Mouse (Mus musculus): Measurements from ENCODE around the gene Mink1. TPM values are rescaled to one million over a fixed set of nuclear protein-coding genes. Genes with fewer than 3 reads are reported as not detected.
"Not testable (repeated sequence)": the region's sequence is repeated elsewhere in the genome, so short reads cannot be mapped to it uniquely, and the experiment has no call there.

The Mink1 gene
- polyA plus RNA-seq (2015; fragmentation: Nextera tagmentation; extraction: Ambion mirVana) = 10.7 and 14.2 TPM in 2 replicates

DNA sequence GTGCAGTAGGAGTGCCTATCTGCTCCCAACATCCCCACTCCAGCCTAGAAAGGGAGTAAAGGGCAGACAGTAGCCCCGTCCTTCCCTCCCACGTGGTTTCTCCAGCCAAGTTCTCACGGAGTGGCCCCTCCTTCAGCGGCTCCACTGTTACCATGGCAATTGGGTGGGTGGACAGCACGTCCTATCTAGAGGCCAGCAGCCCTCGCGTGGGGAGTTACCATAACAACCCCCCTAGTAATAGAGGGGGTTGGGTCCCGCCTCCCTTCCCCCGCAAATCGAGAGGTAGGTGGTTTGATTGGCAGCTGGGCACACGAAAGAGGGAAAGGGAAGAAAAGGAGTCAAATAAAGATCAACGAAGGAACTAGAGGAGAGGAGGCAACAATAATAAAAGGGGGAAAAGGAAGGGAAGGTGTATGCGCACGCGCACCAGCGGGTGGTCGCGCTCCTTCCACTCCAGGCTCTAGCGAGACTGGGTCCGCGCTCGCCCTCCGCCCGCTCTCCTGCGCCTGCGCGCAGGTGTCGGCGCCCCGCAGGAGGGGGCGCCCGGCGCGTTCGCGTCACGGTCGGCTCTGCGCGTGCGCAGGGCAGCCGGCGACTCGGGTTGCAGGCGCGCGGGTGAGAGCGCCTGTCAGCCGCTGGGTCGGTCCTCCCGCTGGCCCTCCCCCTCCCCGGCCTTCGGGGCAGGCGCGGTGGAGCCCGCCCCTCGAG is at the start of gene Mink1:
Mink1 (plus strand) TSS at position 595 of the 708 bp plus-strand sequence.
- H3K27me3 ChIP-seq = no peaks in the 10 kb centered on the region
- peaks cover 50% of the 10 kb centered on the region for H3K4me1 ChIP-seq (replicated peaks)
- H3K4me2 ChIP-seq (replicated peaks) = peak within 1 kb of the TSS; percentile 95
- H3K4me3 ChIP-seq (replicated peaks) = peak within 1 kb of the TSS; percentile 92
- peak; percentile 94 for ATAC-seq
- H3K9me3 ChIP-seq = no peaks in the 10 kb centered on the region
- peak within 1 kb of the TSS; percentile 94 for H3K9ac ChIP-seq (replicated peaks)
- H3K36me3 ChIP-seq = no peaks in the 10 kb centered on the region
- peak within 1 kb of the TSS; percentile 86 for H3K27ac ChIP-seq
- WGBS = 0% methylated on average over 23 of the region's 57 CpGs

DNA sequence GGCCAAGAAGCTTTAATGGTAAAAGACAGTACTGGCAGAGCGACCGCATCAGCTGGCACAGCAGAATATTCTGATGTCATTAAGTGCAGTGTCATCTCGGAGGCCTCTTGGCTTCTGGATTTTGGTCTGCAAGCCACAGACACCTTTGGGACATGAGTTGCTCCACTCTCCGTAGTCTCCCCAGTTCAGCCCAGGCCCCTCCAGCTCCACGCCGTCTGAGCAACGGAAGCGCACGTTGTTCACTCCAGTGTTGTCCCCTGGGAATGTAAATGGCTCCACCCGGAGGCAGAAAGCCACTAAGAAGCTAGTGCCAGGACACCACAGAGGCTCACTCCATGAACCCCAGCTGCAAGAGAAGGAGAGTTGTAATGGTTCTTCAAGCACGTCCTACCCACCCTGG is 49.2 kb upstream of the Mink1 start:
- Histone ChIP-seq H3K9ac (replicated peaks) (no peak overlapping the region), H3K4me1 (replicated peaks) (peaks cover 4% of the 10 kb centered on the region), H3K36me3 (no peaks in the 10 kb centered on the region), H3K27ac (no peak overlapping the region), H3K4me2 (replicated peaks) (no peak overlapping the region), H3K4me3 (replicated peaks) (no peak overlapping the region), H3K9me3 (no peaks in the 10 kb centered on the region), H3K27me3 (no peaks in the 10 kb centered on the region; the same call in 1 of the 2 replicates)
- ATAC-seq = no peak
- WGBS = 55% methylated on average over 11 of the region's 11 CpGs

DNA sequence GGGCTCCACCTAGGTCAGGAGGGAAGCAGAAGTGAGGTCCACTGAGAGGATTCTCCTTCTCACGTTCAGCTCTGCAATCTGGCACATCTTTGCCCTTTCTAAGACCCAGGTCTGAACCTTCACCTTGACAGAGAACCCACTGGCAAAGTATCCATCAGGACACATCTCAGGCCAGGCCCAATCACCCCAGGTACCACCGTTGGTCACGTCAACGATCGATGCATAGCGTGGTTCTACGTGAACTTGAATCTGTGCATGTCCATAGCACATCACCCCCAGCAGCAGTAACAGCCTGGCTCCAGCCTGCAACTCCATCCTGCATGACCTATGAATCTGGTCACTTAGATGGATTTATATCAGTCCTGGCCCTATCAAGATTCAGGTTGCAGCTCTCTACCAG is 48.4 kb upstream of the Mink1 start, which contains the start of gene Vmo1:
Vmo1 (minus strand) TSS at position 329 of the 400 bp plus-strand sequence.
- Histone ChIP-seq H3K4me1 (replicated peaks) (peaks cover 4% of the 10 kb centered on the region), H3K9ac (replicated peaks) (no peak within 1 kb of the TSS; the same call in 1 of the 2 replicates), H3K4me3 (replicated peaks) (no peak within 1 kb of the TSS), H3K36me3 (no peaks in the 10 kb centered on the region), H3K27me3 (no peaks in the 10 kb centered on the region; the same call in 1 of the 2 replicates), H3K9me3 (no peaks in the 10 kb centered on the region), H3K4me2 (replicated peaks) (no peak within 1 kb of the TSS), H3K27ac (no peak within 1 kb of the TSS)
- ATAC-seq = no peak
- 88% methylated on average over 7 of the region's 7 CpGs for WGBS

DNA sequence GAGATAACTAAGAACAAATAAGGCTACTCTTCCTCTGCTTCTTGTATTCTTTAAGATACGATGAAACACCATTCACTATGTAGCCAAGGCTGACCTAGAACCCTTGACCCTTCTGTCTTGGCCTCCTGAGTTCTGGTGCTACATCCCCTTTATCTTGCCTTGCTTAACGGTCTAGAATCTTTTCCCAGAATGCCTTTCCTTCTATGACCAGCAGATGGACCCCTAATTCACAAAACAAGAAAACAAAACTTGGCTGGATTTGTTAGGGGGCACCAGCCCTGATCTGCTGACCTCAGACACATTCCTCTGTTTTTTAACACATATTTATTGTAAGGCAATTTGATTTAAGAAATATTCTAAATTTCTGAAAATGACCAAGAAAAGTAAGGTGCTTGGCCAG is 46.3 kb upstream of the Mink1 start:
- H3K4me3 ChIP-seq (replicated peaks) = no peak overlapping the region
- H3K4me2 ChIP-seq (replicated peaks) = no peak overlapping the region
- no peak overlapping the region for H3K27ac ChIP-seq
- H3K9ac ChIP-seq (replicated peaks) = no peak overlapping the region
- no peaks in the 10 kb centered on the region for H3K36me3 ChIP-seq
- H3K27me3 ChIP-seq = peaks cover 6% of the 10 kb centered on the region; the same call in 1 of the 2 replicates
- peaks cover 7% of the 10 kb centered on the region for H3K4me1 ChIP-seq (replicated peaks)
- WGBS = 21% methylated on average over 2 of the region's 2 CpGs
- no peak for ATAC-seq
- H3K9me3 ChIP-seq = no peaks in the 10 kb centered on the region

DNA sequence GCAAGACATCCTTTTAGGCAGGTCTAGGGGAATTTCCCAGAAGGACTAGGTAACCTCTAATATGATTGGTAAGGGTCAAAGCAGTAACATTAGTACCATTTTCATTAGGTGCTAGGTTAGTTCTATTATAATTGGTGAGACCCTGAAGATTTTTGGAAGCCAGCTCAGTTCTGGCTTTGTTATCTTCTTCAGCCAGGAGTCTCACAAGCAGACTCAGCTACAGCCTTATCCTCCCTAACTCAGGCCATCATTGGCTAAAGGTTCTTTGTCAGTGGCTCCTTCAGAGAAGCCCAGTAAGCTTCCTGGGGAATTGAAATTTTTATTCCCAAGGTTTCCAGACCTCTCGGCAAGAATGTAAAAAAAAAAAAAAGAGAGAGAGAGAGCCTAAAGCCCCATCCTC is 44.2 kb upstream of the Mink1 start:
- no peak overlapping the region for H3K9ac ChIP-seq (replicated peaks)
- ATAC-seq = no peak
- peaks cover 7% of the 10 kb centered on the region for H3K4me1 ChIP-seq (replicated peaks)
- no peak overlapping the region for H3K27ac ChIP-seq
- H3K9me3 ChIP-seq = no peaks in the 10 kb centered on the region
- no peak overlapping the region for H3K4me2 ChIP-seq (replicated peaks)
- WGBS = 62% methylated on average over 1 of the region's 1 CpGs
- peaks cover 6% of the 10 kb centered on the region; the same call in 1 of the 2 replicates for H3K27me3 ChIP-seq
- H3K36me3 ChIP-seq = no peaks in the 10 kb centered on the region
- no peak overlapping the region for H3K4me3 ChIP-seq (replicated peaks)

DNA sequence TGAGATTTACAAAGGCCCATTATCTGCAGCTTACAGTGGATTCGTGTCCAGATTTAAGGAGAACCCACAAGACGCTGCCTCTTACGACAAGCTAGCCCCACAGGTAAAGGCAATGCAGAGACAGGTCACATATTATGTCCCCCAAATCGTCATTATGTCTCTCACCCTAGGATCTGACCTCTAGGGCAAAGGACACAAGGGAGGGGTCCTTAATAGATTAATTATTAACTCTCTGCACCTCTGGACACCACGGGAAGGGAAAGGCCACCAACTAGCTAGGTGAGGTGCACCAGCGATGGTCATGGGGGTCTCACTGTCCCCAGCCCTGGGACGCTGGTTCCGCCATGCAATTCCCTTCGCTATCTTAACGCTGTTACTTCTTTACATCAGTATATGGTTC is 43.8 kb upstream of the Mink1 start, which contains the start of gene Gltpd2:
Gltpd2 (plus strand) TSS at position 274 of the 400 bp plus-strand sequence.
- H3K9me3 ChIP-seq = no peaks in the 10 kb centered on the region
- 84% methylated on average over 10 of the region's 10 CpGs for WGBS
- peak within 1 kb of the TSS; percentile 31; the same call in 1 of the 2 replicates for H3K27ac ChIP-seq
- H3K4me1 ChIP-seq (replicated peaks) = peaks cover 7% of the 10 kb centered on the region
- H3K9ac ChIP-seq (replicated peaks) = peak within 1 kb of the TSS; percentile 66
- H3K27me3 ChIP-seq = peaks cover 6% of the 10 kb centered on the region; the same call in 1 of the 2 replicates
- H3K4me3 ChIP-seq (replicated peaks) = peak within 1 kb of the TSS; percentile 25
- no peak for ATAC-seq
- no peaks in the 10 kb centered on the region for H3K36me3 ChIP-seq
- H3K4me2 ChIP-seq (replicated peaks) = peak within 1 kb of the TSS; percentile 50

DNA sequence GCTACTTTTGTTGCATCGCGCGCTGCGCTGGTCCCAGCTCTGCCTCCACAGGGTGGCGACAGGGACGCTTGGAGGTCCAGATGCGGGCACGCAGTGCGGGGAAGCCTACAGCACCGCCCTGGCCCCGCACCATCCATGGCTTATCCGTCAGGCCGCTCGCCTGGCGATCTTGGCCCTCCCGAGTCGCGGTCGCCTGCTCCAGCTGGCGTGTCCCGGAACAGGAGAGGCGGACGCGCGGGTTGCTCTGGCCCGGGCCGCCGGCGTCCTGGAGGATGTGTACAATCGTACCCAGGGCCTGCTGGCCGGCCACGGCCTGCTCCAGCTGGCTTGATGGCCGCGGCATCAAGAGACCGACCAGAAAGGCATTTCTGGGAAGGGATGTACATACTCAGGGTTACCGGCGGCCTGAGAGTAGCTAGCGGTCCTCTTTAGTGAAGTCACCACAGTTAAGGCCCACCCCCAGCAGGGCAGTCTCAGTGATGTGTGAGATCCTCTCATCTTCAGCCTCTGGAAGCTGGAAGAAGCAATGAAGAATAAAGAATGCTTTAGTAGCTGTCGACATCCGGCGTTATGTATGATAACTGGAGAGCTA is 42.4 kb upstream of the Mink1 start:
- peak overlapping the region; percentile 31; the same call in 1 of the 2 replicates for H3K27ac ChIP-seq
- H3K9ac ChIP-seq (replicated peaks) = peak overlapping the region; percentile 66
- H3K4me3 ChIP-seq (replicated peaks) = peak overlapping the region; percentile 25
- peaks cover 10% of the 10 kb centered on the region for H3K4me1 ChIP-seq (replicated peaks)
- peak; percentile 55; the same call in 1 of the 2 replicates for ATAC-seq
- peak overlapping the region; percentile 50 for H3K4me2 ChIP-seq (replicated peaks)
- WGBS = 13% methylated on average over 41 of the region's 41 CpGs
- peaks cover 6% of the 10 kb centered on the region; the same call in 1 of the 2 replicates for H3K27me3 ChIP-seq
- H3K9me3 ChIP-seq = no peaks in the 10 kb centered on the region
- no peaks in the 10 kb centered on the region for H3K36me3 ChIP-seq

DNA sequence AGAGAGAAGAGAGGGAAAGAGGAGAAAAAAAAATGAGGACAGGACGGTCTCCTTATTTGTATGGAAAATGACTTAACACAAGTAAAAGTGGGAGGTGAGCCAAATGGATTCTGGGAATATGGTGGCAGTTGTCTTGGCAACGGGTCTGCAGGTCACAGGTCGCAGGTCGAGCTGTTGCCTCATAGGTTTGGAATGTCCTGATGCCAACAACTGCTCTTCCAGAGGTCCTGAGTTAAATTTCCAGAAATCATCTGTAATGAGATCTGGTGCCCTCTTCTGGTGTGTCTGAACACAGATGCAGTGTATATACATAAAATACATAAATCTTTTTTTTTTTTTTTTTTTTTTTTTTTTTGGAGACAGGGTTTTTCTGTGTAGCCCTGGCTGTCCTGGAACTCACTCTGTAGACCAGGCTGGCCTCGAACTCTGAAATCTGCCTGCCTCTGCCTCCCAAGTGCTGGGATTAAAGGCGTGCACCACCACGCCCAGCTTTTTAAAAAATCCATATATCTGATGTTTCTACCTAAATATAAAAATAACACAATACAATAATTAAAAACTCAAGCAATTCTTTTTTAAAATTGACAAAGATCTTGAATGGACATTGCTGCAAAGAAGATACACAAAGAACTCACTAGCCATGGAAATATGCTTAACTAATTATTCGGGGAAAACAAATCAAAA is 39.2 kb upstream of the Mink1 start:
- H3K4me3 ChIP-seq (replicated peaks); H3K27me3 ChIP-seq; ATAC-seq; H3K9me3 ChIP-seq; H3K27ac ChIP-seq; H3K4me2 ChIP-seq (replicated peaks); H3K9ac ChIP-seq (replicated peaks): not testable (repeated sequence)
- WGBS = 88% methylated on average over 8 of the region's 8 CpGs
- Histone ChIP-seq H3K36me3 (peaks cover 22% of the 10 kb centered on the region), H3K4me1 (replicated peaks) (peaks cover 27% of the 10 kb centered on the region)

DNA sequence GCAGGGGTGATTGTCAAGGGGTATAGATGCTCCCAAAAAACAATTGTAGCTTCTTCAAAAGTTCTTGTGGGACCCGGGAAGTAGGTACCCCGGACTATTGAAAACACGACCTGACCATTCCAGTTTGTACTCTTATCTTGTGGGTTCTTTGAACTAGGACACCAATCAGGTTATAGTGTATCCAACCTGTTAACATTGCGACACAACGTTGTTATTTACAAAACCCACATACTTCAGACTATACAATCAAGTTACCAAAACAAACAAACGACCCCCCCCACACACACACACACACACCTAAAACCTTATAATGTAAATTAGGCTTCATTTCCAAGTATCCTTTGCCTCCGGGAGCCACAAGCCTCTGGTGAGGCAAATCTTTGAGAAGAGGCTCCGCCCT is 37.9 kb upstream of the Mink1 start:
- peak overlapping the region; percentile 48 for H3K4me2 ChIP-seq (replicated peaks)
- 0 out of 2 replicates have a peak overlapping the region, but pooled peaks have one; percentile 14 for H3K9ac ChIP-seq (replicated peaks)
- WGBS = 5% methylated on average over 8 of the region's 8 CpGs
- ATAC-seq = peak; percentile 38
- peaks cover 3% of the 10 kb centered on the region; the same call in 1 of the 2 replicates for H3K27me3 ChIP-seq
- H3K4me1 ChIP-seq (replicated peaks) = peaks cover 26% of the 10 kb centered on the region
- peaks cover 31% of the 10 kb centered on the region for H3K36me3 ChIP-seq
- H3K9me3 ChIP-seq = no peaks in the 10 kb centered on the region
- no peak overlapping the region for H3K27ac ChIP-seq
- H3K4me3 ChIP-seq (replicated peaks) = peak overlapping the region; percentile 72

DNA sequence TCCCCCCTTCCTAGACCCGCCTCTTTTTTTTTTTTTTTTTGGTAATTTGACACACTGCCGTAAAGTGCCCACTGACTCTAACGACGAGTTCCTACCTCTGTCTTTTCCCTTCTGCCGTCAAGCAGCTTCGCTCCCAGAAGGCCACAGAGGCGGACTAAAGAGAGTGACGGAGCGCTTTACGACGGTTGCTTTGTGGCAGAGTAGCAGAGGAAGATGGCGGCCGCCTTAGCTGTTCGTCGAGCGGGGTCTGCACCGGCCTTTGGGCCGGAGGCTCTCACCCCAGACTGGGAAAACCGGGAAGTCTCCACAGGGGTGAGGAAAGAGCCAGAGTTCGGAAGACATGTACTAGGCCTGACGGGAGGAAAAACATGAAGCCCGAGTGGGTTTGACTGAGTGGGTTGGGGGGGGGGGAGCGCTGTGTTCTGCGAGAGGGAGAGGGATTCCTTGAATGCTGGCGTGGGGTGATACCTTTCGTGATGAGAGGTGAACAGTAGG is 37.5 kb upstream of the Mink1 start, which contains the start of gene Psmb6:
Psmb6 (plus strand) TSS at position 184 of the 495 bp plus-strand sequence.
- H3K36me3 ChIP-seq = peaks cover 31% of the 10 kb centered on the region
- no peak within 1 kb of the TSS; the same call in 1 of the 2 replicates for H3K27ac ChIP-seq
- H3K9ac ChIP-seq (replicated peaks) = peak within 1 kb of the TSS; percentile 81
- ATAC-seq = peak; percentile 95
- no peaks in the 10 kb centered on the region for H3K9me3 ChIP-seq
- no peaks in the 10 kb centered on the region for H3K27me3 ChIP-seq
- H3K4me2 ChIP-seq (replicated peaks) = peak within 1 kb of the TSS; percentile 87
- peaks cover 22% of the 10 kb centered on the region for H3K4me1 ChIP-seq (replicated peaks)
- WGBS = under 1% methylated on average over 24 of the region's 26 CpGs
- H3K4me3 ChIP-seq (replicated peaks) = peak within 1 kb of the TSS; percentile 72

DNA sequence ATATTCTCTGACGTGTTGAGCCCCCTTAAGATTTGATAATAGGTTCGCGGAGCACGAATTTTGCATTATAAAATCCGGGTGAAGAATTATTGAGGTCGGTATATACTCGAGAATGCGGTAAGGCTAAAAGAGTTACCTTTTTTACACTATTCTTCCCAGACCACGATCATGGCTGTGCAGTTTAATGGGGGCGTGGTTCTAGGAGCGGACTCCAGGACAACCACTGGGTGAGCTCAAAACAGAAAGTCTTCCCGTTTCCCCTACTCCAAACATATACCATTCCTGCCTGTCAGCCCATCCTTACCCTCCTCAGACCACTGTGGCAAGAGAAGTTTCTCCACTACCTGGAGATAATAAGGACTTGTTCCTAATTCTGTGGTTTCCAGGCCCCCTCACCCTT is 37.0 kb upstream of the Mink1 start:
- peak overlapping the region; percentile 81 for H3K9ac ChIP-seq (replicated peaks)
- H3K4me1 ChIP-seq (replicated peaks) = peaks cover 20% of the 10 kb centered on the region
- ATAC-seq = peak; percentile 41; the same call in 1 of the 2 replicates
- peak overlapping the region; percentile 87 for H3K4me2 ChIP-seq (replicated peaks)
- H3K36me3 ChIP-seq = peaks cover 31% of the 10 kb centered on the region
- no peaks in the 10 kb centered on the region for H3K27me3 ChIP-seq
- H3K9me3 ChIP-seq = no peaks in the 10 kb centered on the region
- H3K4me3 ChIP-seq (replicated peaks) = peak overlapping the region; percentile 72
- H3K27ac ChIP-seq = no peak overlapping the region; the same call in 1 of the 2 replicates
- WGBS = 3% methylated on average over 12 of the region's 12 CpGs
